Mouse (Mus musculus) myocyte (in vitro differentiated cells): Measurements from ENCODE around the gene Pafah1b2.

Source experiments
- CEBPB ChIP-seq: IDR thresholded peaks from 2 replicates; pipeline ENCODE4 v1.6.1; 2011; ENCODE audit warnings: mild to moderate bottlenecking, moderate library complexity; ENCODE audit not compliant: poor library complexity, insufficient read depth, severe bottlenecking
- E2F4 ChIP-seq: IDR thresholded peaks from one replicate; pipeline ENCODE4 v1.6.1; 2011; ENCODE audit warnings: mild to moderate bottlenecking, control low read depth, moderate library complexity; ENCODE audit not compliant: insufficient read depth
- MAX ChIP-seq: IDR thresholded peaks from one replicate; pipeline ENCODE4 v1.6.1; 2011; ENCODE audit warnings: low read depth, mild to moderate bottlenecking, control low read depth
- MYOD1 ChIP-seq, 3 experiments: IDR thresholded peaks; one replicate each; pipeline ENCODE4 v1.6.1; 2011; ENCODE audit warnings: control low read depth in 2 of 3, low read depth in 2 of 3, mild to moderate bottlenecking in 2 of 3, moderate library complexity in 1 of 3; ENCODE audit not compliant: insufficient read length in 2 of 3, control insufficient read depth in 1 of 3
- MYOG ChIP-seq, 3 experiments: IDR thresholded peaks; one replicate each; pipeline ENCODE4 v1.6.1; 2011; ENCODE audit warnings: control low read depth in 2 of 3, low read depth in 2 of 3, mild to moderate bottlenecking in 2 of 3; ENCODE audit not compliant: insufficient read length in 2 of 3, control insufficient read depth in 1 of 3, insufficient read depth in 1 of 3
- POLR2A ChIP-seq: IDR thresholded peaks from one replicate; pipeline ENCODE4 v1.6.1; 2011; ENCODE audit warnings: low read depth, mild to moderate bottlenecking, control low read depth, moderate library complexity; ENCODE audit not compliant: insufficient read length
- SRF ChIP-seq: IDR thresholded peaks from one replicate; pipeline ENCODE4 v1.6.1; 2011; ENCODE audit warnings: low read depth; ENCODE audit not compliant: control insufficient read depth, insufficient read length
- TCF12 ChIP-seq: IDR thresholded peaks from one replicate; pipeline ENCODE4 v1.6.1; 2011; ENCODE audit warnings: mild to moderate bottlenecking, control low read depth; ENCODE audit not compliant: poor library complexity, insufficient read depth, severe bottlenecking
- USF1 ChIP-seq: IDR thresholded peaks from one replicate; pipeline ENCODE4 v1.6.1; 2011; ENCODE audit warnings: low read depth, mild to moderate bottlenecking, control low read depth, moderate library complexity

GRCm38 (mm10) chr9:46015081-46015551, 2.6 kb upstream of the Pafah1b2 start:
- TF ChIP-seq POLR2A (no peak), TCF12 (no peak), MYOD1 (IDR thresholded peaks at IDR 0.05; ENCODE audit: control insufficient read depth in 1 of 3, insufficient read length in 2 of 3, low read depth in 2 of 3) (peak; percentile 68 to 90 (median 89)), MYOG (IDR thresholded peaks at IDR 0.05; ENCODE audit: control insufficient read depth in 1 of 3, insufficient read depth in 1 of 3, insufficient read length in 2 of 3, low read depth in 2 of 3) (peak; percentile 58 to 85 (median 76)), USF1 (peak; percentile 83), CEBPB (no peak), MAX (no peak), E2F4 (no peak), SRF (no peak)
